Mouse (Mus musculus) C3H10T1/2 (cell line): ENCODE measurements around the gene Atp6ap2. TPM values are rescaled to one million over a fixed set of nuclear protein-coding genes. Genes with fewer than 3 reads are reported as not detected.

Experiments
- polyA plus RNA-seq, 2 experiments: library from polyadenylated mRNA; unstranded; fragments of >200 nt; fragmentation: generic; extraction: Trizol; gene quantifications; one replicate each; pipeline ENCODE4 v1.2.1; 2012; ENCODE audit warnings: missing spikeins in 2 of 2

Gene Atp6ap2
- polyA plus RNA-seq: 10 to 100 TPM in 1 of 2 experiments, 1 to 10 TPM in 1; 2.5 to 12.6 TPM

GRCm38 (mm10) chrX:12587192-12587957 is at the start of gene Atp6ap2:
Gene Atp6ap2, plus strand, starts transcription at chrX:12587801.

Other genes starting within 250 kb of the Atp6ap2 start
- 10 to 100 TPM in 1 of 2 experiments, 1 to 10 TPM in 1; 3.5 to 18.3 TPM for gene 1810030O07Rik, start 85.9 kb downstream of the Atp6ap2 start, polyA plus RNA-seq
- gene Med14, start 174.3 kb downstream of the Atp6ap2 start, polyA plus RNA-seq: 1 to 10 TPM in 1 of 2 experiments, under 1 TPM in 1; 0.94 to 4.4 TPM